Mouse (Mus musculus) lung, postnatal 36 days (tissue): ENCODE measurements around the gene Pacsin1.
"Not testable (repeated sequence)": the region's sequence is repeated elsewhere in the genome, so short reads cannot be mapped to it uniquely, and the experiment has no call there.

Experiments used
- DNase-seq: peaks from one replicate; pipeline ENCODE4 v3.0.0; 2022; ENCODE audit warnings: mixed read lengths

Gene Pacsin1

DNA sequence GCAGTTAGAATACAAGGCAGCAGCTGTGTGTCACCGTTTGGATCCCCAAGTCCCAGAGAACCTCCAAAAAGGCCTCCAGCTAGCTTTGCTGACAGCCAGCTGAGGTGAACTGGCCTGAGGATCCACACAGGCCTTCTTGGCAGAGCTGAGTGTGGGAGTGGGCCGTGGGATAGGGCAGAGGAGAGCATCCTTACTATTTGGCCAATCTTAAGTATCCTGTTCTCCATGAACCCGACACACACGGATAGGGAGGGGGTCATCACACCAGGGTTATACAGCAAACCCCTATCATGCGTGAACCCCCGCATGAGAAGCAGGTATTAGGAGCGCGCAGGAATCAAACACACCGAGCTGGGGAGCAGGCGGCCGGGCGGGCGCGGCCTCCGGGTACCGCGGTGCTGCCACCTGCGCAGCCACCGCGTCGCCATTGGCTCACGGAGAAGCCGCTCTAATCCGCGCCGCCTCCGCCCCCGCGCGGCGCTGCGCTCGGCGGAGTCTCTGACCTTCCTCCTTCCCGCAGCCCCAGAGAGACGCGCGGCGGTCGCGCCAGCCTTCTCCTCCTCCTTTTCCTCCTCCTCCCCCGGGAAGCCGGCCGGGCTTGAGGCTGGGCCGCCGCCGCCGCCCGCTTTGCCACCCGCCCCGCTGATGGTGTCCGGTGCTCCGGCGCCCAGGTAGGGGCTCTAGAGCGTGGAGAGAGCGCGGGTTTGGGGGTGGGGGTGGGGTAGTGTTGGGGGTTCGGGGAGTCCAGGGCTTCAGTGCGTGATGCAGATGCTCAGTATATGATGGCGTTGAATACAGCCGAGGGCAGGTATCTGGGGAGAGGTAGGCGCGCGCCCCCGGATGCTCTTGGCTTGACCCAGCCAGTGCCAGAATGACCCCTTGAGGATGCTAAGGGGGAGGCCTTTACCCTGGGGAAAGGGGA, at the start of gene Pacsin1:
Gene Pacsin1 (plus strand): TSS at position 421 of the 922 bp plus-strand sequence.
- DNase-seq, result peak; percentile 23

DNA sequence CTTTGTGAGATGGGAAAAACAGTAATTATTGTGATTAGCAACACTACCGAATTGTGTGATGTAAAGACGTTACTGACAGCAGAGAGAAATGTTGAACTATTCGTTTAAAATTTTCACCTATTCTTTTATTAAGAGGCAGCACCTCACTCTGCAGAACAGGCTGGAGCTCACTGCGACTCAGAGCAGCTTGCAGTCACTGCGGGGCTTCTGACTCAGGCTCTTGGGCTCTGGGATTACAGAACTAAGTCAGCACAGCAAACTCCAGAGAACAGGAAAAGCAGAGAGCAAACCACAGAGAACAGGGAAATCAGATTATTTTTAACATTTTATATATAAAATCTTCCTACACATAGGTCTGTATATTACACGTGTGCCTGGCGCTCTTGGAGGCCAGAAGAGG, 45.7 kb upstream of the Pacsin1 start:
- no peak for DNase-seq

DNA sequence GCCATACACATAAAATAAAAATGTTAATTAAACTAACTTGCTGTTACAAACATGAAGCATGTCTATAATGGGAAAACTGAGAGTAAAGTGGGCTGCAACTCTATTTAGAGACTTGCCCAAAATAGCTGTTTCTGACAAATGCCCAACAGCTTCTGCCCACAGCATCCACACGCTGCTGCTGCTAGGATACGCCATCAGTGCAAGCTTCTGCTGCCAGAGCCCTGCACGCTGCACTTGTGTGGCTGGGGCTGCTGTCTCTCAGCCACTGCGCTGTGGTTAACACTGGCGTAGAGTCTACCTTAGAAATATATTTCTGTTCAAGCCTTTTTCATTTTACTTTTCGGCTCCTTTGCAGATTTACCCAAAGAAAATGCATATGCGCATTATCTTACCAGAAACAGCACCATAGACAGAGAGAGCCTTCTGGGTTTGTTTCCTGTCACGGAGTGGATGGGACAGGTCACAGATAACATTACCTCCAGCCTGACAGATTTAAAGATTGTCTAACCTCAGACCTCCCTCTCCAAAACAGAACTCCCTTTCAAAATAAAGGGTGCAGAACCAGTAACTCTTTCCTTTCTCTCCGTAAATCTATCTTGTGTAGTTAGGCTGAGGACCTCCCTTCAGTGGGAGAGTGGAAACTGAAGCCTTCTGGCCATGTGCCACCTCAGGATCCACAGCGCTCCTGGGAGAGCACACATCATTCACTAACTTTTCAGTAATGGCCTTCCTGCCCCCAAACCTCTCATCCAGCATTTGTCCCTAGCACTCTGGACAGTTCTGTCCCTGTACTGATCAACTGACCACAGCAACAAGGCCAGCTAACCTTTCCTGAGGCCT, 44.4 kb upstream of the Pacsin1 start:
- no peak for DNase-seq

DNA sequence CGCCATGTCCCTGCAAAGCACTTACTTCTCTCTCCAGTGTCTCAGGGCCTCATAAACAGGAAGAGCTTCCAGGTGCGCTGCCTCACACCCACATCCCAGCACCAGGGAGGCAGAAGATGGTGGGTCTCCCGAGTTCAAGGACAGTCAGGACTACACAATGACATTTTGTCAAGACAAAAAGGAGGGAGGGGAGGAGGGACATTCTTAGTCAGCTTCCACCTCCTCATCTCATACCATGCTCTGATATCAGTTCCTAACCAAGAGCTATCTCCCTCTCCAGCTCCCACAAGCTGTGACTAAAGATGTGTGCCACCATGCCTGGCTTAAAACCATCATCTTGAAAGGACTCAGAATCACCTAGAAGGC, 43.8 kb upstream of the Pacsin1 start:
- DNase-seq, result no peak

DNA sequence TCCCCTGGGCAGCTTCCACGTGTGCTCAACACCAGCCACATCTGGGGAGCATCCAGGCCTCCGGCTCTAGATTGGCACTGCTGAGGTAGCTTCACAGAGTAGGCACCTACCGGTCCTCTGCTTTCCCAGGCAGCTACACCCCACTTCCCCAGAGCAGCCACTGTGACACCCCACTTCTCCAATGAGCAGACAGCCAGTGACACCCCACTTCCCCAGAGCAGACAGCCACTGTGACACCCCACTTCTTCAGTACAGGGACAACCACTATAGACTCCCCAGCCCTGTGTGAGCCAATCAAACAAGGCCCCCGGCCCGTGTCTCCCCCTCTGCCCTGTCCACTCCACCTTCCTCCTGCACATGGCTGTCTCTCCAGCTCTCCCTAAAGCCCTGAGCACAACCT, 43.3 kb upstream of the Pacsin1 start:
- no peak for DNase-seq

DNA sequence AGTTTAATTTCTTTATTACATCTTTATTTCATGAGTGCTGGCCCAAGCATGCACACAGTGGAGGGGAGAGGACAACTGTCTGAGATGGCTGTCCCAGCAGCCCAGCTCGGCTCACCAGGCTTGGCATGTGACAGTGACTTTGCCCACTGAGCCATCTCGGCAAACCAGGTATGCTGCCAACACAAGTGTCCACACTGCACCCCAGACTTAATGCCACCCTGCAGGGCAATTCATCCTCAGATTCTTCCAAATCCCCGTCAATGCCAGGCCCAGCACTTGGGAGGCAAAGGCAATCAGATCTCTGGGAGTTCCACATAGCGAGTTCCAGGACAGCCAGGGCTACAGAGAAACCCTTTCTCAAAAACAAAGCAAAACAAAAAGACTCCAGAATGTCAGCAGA, 42.3 kb upstream of the Pacsin1 start:
- DNase-seq, result no peak

DNA sequence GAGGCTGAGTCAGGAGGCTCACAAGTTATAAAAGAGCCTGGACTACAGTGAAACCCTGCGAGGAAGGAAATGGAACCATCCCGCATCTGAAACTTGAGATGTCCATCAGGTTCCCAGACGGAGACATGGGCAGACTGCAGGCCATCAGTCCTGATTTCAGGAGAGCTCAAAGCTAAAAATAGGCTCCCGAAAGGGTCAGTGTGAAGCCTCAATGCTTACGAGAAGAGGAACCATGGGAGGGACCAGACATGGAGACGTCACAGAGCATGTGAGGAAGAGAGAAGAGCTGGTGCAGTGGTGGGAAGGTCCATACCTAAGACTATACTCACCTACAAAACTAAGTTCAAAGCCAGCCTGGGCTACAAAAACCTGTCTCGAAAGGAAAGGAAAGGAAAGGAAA, 39.9 kb upstream of the Pacsin1 start:
- no peak for DNase-seq

DNA sequence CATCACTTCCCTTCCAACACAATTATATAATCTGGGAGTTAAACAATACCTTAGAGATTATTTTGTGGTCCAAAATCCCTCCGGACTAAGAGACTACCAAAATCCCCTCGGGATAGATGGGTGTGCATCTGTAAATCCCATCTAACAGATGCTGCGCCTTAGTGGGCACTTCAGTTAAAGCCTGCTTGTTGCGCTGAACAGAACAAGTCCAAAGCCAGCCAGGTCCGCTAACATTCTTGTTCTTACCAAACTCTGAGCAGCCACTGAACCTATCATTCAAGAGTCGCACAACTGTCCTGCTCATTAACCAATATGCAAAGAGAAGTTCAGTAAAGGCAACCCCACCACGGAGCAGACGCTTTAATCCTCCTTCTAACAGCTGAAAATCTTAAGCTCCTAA, 34.1 kb upstream of the Pacsin1 start:
- no peak for DNase-seq

DNA sequence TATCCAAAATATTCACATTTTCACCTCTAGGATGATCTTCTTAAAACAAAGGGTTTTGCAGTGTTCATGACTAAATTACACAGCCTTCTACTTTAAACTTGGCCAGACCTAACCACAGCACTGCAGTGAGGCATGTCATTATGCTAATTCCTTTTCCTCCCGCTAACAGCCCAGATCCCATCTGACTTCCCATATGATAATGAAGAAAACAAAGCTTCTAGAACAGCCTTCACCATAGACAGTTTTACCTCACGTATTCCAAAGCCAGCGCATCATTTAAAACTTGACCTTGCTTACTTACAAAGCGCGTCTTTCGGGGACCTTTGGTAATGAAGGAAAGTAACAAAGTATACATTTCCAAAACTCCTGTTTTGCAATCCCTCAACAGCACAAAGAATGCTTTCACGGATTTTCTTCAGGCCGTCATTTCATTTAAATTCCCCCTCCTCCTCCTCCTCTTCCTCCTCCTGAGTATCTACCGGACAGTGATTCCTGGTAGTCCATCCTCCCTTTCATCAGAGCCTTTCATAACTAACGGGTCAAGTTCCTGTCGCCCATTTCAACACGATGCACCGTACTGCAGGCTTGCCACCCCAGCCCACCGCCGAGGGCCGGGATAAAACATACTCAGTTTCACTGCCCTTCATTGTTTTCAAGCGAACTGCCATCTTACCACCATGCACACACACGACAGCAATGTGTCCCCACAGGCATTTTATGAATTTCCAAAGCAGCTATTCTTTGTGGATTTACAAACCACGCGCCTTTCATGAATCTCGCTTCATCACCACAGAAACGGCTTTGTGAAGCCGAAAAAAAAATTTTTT, 33.4 kb upstream of the Pacsin1 start:
- DNase-seq, result peak; percentile 33

DNA sequence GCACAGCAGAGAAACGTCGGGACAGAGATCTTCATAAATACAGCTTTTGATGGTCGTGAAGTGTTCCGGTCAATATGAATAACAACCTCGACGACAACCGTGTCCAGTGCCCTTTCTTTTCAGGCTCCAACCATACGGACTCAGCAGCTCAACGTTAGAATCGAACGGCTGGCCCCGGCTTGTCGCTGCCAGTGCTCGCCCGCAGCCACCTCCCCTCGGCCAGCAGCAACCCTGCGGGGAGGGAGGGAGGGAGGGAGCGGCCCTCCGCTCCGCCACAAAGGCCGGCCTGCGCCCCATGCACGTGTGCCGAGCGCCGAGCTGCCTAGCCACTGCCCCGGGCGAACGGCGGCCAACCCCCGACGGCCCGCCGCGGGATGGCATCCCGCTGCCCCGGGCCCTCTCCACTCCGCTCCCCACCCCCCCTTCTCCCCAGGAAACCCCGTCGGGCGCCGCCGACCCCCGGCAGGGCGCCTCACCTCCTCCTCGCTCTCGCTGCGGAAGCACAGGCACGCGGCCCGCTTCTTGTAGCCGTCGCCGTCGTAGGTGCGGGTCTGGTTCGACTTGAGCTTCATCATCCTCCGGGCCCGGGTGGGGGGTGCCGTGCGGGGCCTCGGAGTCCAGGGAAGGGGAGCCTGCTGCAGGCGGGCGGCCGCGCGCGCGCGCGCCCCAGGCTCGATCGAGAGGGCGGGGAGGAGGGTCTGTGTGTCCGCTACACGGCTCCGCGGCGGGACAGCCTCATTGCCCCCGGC, 32.5 kb upstream of the Pacsin1 start:
- DNase-seq, result peak; percentile 30

DNA sequence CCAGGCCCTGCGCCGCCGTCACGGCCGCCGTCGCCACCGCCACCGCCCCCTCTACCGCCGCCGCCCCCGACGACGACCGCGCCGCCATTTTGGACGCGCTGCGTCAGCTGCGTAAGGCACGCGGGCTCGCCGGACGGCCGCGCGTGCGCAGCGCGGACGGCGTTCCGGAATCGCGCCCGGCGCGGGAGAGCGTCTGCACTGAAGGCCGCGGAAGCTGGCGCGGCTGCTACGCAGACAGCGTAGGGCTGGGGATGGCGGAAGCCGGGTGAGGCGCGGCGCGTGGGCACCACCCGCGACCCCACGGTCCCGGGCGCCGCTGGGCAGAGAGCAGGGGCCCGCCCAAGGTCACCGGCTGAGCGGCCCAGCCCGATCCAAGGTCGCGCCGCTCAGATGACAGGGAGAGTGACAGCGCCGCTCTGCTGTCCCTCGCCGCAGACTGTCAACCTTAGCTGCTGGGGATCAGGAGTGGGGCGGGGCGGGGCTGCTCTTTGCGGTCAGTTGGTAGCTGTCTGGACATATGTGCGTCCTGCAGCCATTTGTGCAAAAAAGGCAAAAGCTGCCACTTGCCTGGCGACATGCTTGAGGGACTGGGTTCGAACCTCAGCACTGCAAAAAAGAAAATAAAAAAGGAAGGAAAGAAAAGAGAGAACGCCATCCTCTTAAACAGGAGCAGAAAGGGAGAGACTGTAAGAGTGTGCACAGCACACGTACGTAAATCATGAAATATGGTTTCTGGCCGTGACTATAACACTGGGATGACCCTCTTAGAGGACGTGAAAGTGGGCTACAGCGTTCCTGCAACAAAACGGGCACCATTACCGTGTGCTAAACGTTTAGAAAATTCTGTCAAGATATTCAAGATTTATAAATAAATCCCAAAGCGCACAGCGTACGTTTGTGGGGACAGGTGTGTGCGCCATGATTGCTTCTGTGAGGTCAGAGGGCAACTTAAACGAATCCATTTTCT, 31.7 kb upstream of the Pacsin1 start, which contains the start of gene Nudt3:
Gene Nudt3 (minus strand): TSS at position 136 of the 967 bp plus-strand sequence.
- DNase-seq, result peak; percentile 89

DNA sequence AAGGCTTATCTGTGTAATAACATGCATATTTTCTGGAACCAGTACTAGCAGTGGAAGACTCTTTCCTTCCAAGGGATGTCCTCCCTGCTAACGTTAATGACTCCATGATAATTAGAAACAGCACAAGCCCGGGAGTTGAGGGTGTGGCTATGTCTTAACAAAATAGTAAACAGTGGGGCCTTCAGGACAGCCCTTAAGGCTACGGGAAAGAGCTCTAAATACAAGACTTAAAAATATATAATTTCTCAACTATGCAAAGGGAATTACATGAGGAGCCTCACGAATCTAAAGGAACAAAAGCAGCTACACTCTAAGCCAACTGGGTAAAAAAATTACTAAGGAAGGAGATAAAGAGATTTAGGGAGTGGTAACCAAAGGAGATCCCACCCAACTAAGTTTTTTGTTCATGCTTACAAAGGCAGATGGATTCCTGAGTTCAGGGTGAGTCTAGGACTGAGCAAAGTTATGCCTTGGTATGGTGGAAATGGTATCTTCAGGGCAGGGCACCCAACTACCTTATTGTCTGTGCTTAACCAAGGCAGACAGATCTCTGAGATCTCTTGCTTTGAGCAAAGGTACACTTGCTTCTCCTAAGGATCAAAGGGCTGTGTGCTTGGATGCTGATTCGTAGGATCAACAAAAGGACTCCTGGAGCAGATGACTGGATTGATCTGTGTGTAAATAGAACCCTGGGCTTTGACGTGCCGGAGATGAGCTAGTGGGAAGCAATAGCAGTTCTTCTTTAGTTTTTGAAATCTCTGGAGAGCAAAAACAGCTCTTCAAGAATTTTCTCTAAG, 29.7 kb upstream of the Pacsin1 start:
- no peak for DNase-seq

DNA sequence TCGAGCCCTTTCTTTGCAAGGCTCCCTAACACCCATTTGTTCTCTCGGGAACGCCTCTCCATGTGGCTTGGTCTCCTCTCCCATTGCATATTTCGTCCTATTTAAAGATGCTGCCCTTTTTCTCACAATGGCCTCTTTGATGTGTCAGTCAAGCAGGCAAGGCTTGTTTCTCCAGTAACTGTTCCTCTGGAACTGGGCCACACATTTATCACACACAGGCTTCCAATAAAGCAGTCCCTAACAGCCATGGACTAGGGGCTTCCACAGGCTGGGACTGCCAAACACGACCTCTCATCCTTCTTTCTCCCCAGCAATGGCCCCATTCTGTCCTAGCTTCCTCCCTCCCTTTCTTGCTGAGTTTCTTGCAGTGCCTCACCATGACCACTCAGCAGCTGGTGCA, 28.6 kb upstream of the Pacsin1 start:
- no peak for DNase-seq

DNA sequence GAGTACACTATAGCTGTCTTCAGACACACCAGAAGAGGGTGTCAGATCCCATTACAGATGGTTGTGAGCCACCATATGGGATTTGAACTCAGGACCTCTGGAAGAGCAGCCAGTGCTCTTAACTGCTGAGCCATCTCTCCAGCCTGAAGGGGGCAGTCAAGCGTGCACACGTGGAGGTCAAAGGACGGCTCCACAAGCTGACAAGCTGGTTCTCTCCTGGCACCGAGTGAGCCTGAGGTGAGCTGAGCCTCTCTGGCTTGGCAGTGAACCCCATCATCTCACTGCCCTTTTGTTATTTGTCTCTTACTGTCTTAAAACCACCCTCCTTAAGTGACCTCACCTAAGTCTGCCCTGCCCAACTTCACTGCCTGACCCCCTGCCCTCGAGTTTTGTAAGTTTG, 27.9 kb upstream of the Pacsin1 start:
- DNase-seq, result no peak

DNA sequence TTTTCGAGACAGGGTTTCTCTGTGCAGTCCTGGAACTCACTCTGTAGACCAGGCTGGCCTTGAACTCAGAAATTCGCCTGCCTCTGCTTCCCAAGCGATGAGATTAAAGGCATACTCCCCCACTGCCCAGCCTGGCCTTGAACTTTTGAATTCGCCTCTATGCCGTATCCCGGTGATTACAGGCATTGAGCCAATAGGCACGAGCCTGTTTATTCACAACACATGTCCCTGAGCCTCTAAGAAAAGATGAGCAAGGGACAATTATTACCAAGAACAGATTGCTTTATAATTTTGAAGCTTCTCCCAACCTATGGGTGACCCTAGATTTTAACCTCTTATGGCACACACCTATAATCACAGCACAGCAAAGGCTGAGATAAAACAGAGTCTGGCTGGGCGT, 26.9 kb upstream of the Pacsin1 start:
- no peak for DNase-seq

DNA sequence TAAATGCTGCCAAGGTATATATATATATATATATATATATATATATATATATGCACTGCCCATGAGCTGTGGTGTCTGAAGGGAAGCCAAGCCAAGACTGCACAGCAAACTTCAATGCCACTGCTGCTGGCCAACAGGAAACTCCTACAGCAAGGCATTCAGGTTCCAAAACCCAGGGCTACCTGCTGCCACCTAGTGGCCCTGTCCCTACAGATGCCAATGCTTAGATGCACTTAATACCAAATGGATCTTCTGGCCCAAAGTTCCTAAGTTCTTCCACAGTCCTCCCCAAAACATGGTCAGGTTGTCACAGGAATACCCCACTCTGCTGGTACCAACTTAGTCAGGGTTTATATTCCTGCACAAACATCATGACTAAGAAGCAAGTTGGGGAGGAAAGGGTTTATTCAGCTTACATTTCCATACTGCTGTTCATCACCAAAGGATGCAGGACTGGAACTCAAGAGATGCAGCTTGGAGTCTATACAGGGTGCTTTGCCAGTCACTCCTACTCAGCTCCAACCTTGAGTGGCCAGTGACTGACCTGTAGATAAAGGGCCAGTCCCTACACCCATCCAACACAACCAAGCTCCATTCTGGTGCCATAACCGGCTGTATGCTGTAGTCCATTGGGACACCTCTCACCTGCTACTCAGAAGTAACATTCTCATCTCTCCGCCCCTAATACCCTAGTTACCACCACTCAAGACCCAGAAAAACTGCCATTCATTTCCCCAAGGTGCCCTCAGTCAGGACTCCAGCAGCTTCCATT, 25.9 kb upstream of the Pacsin1 start:
- peak; percentile 95 for DNase-seq

DNA sequence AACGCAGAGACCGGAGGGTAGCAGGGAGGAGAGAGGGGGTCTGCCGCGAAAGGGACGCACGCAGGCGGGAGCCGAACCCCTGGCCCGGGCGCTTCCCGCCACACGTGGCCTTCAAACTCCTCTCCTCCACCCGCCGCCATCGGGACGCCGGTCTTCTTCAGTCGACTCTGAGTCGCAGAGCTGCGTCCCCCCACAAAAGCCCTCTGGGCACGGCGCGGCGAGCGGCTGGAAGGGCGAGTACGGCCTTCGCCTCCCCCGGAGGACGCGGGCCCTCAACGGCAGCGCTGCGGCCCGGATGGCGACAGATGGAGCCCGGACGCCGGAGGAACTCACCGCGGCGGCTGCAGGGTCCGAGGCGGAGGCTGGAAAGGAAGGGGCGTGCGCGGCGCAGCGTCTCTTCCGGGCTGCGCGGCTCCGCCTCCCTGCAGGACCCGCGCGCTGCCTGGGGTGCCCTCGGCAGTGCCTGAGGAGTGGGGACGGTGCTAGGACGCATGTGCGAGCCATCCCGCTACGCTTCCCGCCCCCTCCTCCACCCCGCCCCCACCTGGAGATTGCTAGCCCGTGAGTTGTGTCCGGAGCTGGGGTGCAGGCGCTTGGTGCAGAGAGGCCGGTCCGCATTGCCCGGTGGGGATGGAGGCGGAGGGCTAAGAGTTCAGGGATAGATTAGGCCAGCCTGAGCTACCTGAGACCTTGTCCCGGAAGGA, 20.3 kb upstream of the Pacsin1 start, which contains the start of gene RPS10-NUDT3:
Gene RPS10-NUDT3 (minus strand): TSS at position 352 of the 704 bp plus-strand sequence.
- DNase-seq, result peak; percentile 93

DNA sequence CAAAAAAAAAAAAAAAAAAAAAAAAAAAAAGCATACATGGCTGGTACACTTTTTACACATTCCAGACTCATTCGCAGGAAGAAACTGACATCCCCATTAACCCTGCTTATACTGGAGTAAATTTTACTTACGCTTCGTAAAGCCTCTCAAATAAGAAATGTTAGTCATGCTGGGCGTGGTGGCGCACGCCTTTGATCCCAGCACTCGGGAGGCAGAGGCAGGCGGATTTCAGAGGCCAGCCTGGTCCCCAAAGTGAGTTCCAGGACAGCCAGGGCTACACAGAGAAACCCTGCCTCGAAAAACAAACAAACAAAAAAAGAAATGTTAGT, 19.8 kb upstream of the Pacsin1 start:
- DNase-seq, result not testable (repeated sequence)
